Mouse (Mus musculus): ENCODE data around the gene Cyp2c23. TPM values are rescaled to one million over a fixed set of nuclear protein-coding genes. Genes with fewer than 3 reads are reported as not detected.

Gene Cyp2c23
- polyA plus RNA-seq, 1 experiment from 2014 or later = 0.66 TPM

DNA sequence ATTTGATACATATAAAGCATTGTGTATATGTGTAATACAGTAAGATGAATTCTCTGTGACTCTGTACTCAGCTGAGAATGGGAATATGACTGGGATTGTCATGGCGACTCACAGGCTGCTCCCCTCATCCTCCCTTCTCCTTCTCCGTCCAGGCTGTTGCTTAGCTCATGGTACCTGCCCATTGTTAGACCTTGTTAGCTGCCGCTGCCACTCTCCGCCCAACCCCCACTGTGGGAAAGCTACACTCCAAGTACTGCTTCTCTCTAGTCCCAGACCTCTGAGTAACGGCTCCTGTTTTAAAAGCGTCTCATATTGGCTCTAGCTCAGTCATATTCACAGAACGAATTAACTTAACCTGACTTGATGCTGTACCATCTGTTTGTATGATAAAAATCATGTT lies 9.3 kb downstream of the Cyp2c23 start:
- WGBS = 60% methylated on average over 7 of the region's 7 CpGs
- no peaks in the 10 kb centered on the region for H3K9me3 ChIP-seq (replicated peaks)

DNA sequence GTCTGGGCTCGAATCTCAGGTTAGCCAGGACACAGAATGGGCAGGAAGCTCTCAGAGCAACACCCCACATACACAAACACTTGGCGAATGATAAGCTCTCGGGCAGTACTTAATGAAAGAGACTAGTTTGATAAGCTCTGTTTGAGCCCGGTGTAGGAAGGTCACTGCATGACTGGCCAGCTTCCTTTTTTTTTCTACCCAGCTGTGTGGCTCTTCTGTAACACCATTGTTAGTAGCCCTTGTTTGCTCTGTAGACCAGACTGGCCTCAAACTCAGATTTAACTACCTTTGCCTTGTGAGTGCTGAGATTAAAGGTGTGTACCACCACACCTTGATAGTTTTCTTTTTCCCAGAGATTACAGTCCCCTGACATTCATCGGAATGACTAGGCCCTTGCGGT lies 15.1 kb downstream of the Cyp2c23 start:
- H3K36me3 ChIP-seq = no peaks in the 10 kb centered on the region
- H3K27ac ChIP-seq = no peak overlapping the region
- no peak overlapping the region for H3K9ac ChIP-seq
- H3K4me3 ChIP-seq (replicated peaks) = no peak overlapping the region
- H3K9me3 ChIP-seq (replicated peaks) = no peaks in the 10 kb centered on the region
- no peaks in the 10 kb centered on the region for H3K27me3 ChIP-seq
- ATAC-seq (replicated peaks; ENCODE audit: low FRiP score) = no peak
- H3K4me1 ChIP-seq = 0 out of 2 replicates have a peak, but pooled peaks cover 3% of the 10 kb centered on the region
- H3K4me2 ChIP-seq = no peak overlapping the region
- 73% methylated on average over 6 of the region's 6 CpGs for WGBS

More for the DNA sequence above, 9.3 kb downstream of the Cyp2c23 start:
- no peaks in the 10 kb centered on the region for H3K36me3 ChIP-seq
- H3K4me1 ChIP-seq = 0 out of 2 replicates have a peak, but pooled peaks cover 3% of the 10 kb centered on the region
- ATAC-seq (replicated peaks; ENCODE audit: low FRiP score) = no peak
- no peak overlapping the region for H3K9ac ChIP-seq
- H3K4me3 ChIP-seq (replicated peaks) = no peak overlapping the region
- no peaks in the 10 kb centered on the region for H3K27me3 ChIP-seq
- H3K27ac ChIP-seq = no peak overlapping the region
- no peak overlapping the region for H3K4me2 ChIP-seq

DNA sequence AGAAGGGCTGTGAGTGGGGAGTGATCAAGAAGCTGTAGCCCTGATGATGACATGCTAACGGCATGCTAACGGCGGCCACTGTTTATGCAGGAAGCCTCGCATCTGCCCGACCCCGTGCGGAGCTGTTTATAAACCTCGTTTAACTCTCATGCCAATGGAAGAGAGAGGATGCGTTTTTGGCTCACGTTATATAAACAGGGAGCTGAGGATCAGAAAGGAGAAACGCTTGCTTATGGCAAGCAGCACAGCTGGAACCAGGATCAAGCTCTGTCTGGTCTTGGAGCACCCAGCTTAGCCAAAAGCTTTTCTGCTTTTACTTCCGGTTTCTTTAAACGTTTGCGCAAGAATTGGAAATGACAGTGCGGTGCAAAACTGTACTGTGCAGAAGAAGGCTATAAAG lies 20.2 kb downstream of the Cyp2c23 start:
- Histone ChIP-seq H3K9me3 (replicated peaks) (no peaks in the 10 kb centered on the region), H3K4me2 (no peak overlapping the region), H3K4me1 (no peaks in the 10 kb centered on the region), H3K27ac (no peak overlapping the region), H3K9ac (no peak overlapping the region), H3K27me3 (no peaks in the 10 kb centered on the region), H3K36me3 (no peaks in the 10 kb centered on the region), H3K4me3 (replicated peaks) (no peak overlapping the region)
- WGBS = 76% methylated on average over 15 of the region's 15 CpGs
- no peak for ATAC-seq (replicated peaks; ENCODE audit: low FRiP score)

DNA sequence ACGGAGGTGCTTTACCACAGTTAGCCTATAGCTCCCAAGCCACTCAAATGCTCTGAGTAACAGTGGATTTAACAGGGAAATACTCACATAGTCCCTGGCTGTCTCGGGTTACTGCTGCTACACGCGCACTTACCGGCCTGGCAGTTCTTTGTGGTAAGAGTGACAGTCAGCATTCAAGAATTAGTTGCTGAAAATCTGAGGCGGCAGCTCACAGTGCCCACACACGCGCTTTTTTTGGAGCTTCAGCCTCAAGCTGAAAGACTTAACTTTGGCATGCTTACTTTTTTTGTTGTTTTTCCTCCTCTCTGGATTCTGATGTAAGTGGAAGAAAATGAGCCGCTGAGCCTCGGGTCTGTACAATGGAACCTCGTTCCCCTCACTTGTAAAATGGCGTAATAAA lies 21.8 kb downstream of the Cyp2c23 start:
- no peak overlapping the region for H3K4me2 ChIP-seq
- H3K27ac ChIP-seq = no peak overlapping the region
- ATAC-seq (replicated peaks; ENCODE audit: low FRiP score) = no peak
- WGBS = 58% methylated on average over 12 of the region's 12 CpGs
- no peak overlapping the region for H3K4me3 ChIP-seq (replicated peaks)
- H3K4me1 ChIP-seq = no peaks in the 10 kb centered on the region
- no peak overlapping the region for H3K9ac ChIP-seq
- H3K36me3 ChIP-seq = no peaks in the 10 kb centered on the region
- no peaks in the 10 kb centered on the region for H3K27me3 ChIP-seq
- no peaks in the 10 kb centered on the region for H3K9me3 ChIP-seq (replicated peaks)

DNA sequence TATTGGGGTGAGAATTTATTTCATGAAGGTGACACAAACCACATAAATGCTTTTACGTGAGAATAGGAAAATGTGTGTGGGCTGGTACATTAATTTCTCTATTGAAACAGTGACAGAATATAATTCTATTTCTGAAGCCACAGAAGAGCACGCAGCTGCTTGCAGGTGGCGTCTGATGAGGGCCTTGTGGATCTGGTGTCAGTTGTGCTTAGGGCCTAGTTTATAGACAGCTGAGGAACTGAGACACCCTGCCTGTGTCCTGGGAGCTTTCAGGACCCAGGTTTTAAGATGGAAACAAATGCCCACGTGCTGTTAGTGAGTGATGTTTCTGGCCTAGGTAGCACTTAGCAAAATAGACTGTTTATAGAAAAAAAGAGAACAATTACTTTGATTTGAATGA lies 24.0 kb downstream of the Cyp2c23 start:
- no peak for ATAC-seq (replicated peaks; ENCODE audit: low FRiP score)
- H3K4me1 ChIP-seq = no peaks in the 10 kb centered on the region
- no peak overlapping the region for H3K27ac ChIP-seq
- no peak overlapping the region for H3K9ac ChIP-seq
- H3K9me3 ChIP-seq (replicated peaks) = no peaks in the 10 kb centered on the region
- H3K4me2 ChIP-seq = no peak overlapping the region
- 65% methylated on average over 4 of the region's 4 CpGs for WGBS
- no peak overlapping the region for H3K4me3 ChIP-seq (replicated peaks)
- H3K36me3 ChIP-seq = no peaks in the 10 kb centered on the region
- no peaks in the 10 kb centered on the region for H3K27me3 ChIP-seq

DNA sequence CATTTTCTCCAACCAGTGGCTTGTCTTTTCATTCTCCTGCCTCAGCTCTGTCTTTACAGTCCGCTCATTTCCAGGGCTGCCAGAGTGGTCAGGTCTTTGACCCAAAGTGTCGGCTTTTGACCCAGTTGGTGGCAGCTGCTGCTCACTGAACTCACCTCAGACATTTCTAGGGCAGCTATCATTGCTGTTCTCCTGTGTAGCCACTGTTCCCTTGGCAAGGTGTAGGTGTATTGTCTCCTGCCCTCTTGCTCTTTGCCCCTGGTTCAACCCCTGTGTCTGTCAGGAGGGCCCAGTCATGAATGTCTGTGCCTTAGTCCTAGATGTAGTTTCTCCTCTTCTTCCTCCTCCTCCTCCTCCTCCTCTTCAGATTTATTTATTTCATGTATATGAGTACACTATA lies 24.7 kb downstream of the Cyp2c23 start:
- Histone ChIP-seq H3K27me3 (no peaks in the 10 kb centered on the region), H3K27ac (no peak overlapping the region), H3K9me3 (replicated peaks) (no peaks in the 10 kb centered on the region), H3K4me2 (no peak overlapping the region), H3K4me3 (replicated peaks) (no peak overlapping the region), H3K9ac (no peak overlapping the region), H3K4me1 (no peaks in the 10 kb centered on the region), H3K36me3 (no peaks in the 10 kb centered on the region)
- ATAC-seq (replicated peaks; ENCODE audit: low FRiP score) = no peak
- 98% methylated on average over 2 of the region's 2 CpGs for WGBS

DNA sequence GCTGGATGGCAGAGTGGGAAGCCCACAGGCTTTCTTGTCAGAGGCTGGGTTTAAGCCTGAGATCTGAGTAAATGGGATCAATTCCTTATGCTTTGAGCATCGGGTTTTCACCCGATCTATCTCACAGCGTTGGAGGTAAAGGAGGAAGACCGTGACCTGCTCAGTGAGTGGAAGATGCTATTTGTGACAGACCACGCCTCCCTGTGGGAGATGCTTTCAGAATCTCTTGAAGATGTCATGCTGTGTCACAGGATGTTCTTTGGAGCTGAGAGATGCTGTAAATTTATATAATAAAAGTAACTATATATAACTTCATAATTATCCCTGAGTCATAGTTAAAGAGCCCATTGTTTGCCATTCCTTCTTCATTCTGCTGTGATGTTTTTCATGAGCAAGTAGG lies 28.3 kb downstream of the Cyp2c23 start:
- no peaks in the 10 kb centered on the region for H3K36me3 ChIP-seq
- no peak for ATAC-seq (replicated peaks; ENCODE audit: low FRiP score)
- WGBS = 78% methylated on average over 5 of the region's 5 CpGs
- H3K9me3 ChIP-seq (replicated peaks) = no peaks in the 10 kb centered on the region
- no peak overlapping the region for H3K4me2 ChIP-seq
- no peaks in the 10 kb centered on the region for H3K27me3 ChIP-seq
- no peaks in the 10 kb centered on the region for H3K4me1 ChIP-seq
- H3K27ac ChIP-seq = no peak overlapping the region
- no peak overlapping the region for H3K4me3 ChIP-seq (replicated peaks)
- no peak overlapping the region for H3K9ac ChIP-seq

DNA sequence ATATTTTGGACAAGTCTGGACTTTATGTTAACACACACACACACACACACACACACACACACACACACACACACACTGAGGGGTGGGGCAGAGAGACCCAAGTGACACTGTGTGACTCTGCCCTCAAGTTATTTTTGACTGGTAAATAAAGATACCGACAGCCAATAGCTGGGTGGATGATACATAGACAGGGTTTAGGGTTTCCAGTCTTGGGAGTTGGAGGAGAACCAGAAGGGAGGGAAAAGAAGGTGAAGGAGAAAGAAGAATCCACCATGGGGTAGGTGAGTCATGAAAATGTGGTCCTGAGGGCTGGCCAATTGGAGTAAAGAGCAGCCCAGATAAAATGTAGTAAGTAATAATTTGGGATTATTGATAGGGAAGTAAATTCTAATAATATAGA lies 28.9 kb downstream of the Cyp2c23 start:
- no peaks in the 10 kb centered on the region for H3K9me3 ChIP-seq (replicated peaks)
- H3K4me2 ChIP-seq = no peak overlapping the region
- no peak overlapping the region for H3K27ac ChIP-seq
- no peak for ATAC-seq (replicated peaks; ENCODE audit: low FRiP score)
- no peaks in the 10 kb centered on the region for H3K4me1 ChIP-seq
- WGBS = 77% methylated on average over 1 of the region's 1 CpGs
- H3K36me3 ChIP-seq = no peaks in the 10 kb centered on the region
- H3K27me3 ChIP-seq = no peaks in the 10 kb centered on the region
- no peak overlapping the region for H3K9ac ChIP-seq
- no peak overlapping the region for H3K4me3 ChIP-seq (replicated peaks)

DNA sequence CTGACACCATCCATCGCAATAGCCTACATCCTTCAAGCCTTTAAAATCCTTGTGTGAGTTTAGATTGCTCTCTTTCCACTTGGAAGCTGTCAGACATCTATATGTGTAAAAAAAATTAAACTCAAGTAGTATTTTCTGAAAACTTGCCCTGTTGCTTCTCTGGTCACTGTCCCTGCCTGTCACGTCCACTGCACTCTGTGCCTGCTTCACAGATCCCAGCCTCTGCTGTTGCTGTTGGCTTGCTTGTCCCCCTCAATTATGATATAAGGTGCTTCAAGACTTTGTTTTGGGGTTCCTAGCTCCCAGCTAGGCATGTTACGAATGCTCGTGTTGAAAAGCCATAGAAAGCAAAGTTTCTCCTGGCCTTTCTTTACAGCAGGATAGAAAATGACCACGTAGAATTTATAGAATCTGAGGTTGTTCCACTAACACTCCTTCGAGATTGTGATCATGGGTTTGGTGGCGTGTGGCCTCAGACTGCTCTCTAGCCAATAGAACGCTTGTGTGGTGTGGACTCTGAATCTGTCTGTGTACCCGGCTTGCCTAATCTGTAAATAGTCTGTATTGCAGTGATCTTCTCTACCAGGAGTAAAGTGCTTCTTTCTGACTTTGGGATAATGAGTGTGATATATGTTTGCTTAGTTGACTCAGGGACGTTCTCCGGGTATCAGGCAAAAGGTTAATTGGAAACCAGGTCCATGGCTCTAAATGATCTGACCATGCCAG lies 30.0 kb downstream of the Cyp2c23 start:
- no peak overlapping the region for H3K4me3 ChIP-seq (replicated peaks)
- no peaks in the 10 kb centered on the region for H3K27me3 ChIP-seq
- no peaks in the 10 kb centered on the region for H3K4me1 ChIP-seq
- no peak overlapping the region for H3K27ac ChIP-seq
- no peak overlapping the region for H3K9ac ChIP-seq
- H3K9me3 ChIP-seq (replicated peaks) = no peaks in the 10 kb centered on the region
- H3K36me3 ChIP-seq = no peaks in the 10 kb centered on the region
- H3K4me2 ChIP-seq = no peak overlapping the region
- no peak for ATAC-seq (replicated peaks; ENCODE audit: low FRiP score)
- WGBS = 79% methylated on average over 11 of the region's 11 CpGs

DNA sequence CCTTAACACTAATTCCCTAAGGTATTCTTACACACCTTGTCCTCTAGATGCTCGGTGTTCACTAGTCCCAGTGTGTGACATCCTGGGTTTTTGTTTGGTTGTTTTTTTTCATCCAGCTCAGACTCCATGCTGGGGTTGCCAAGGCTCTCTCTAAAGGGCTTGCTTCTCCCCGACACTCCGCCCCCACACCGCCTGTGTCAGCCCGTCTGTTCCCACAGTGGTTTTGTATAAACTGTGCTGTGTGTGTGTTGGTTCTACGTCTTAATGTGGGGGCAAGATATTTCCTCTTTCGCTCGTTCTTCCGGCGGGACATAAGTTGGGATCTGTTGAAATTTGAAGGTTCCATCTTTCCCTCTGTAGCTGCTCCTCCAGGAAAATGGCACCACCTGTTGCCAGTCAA lies 30.9 kb downstream of the Cyp2c23 start:
- no peaks in the 10 kb centered on the region for H3K4me1 ChIP-seq
- no peak overlapping the region for H3K27ac ChIP-seq
- no peaks in the 10 kb centered on the region for H3K9me3 ChIP-seq (replicated peaks)
- H3K9ac ChIP-seq = no peak overlapping the region
- no peaks in the 10 kb centered on the region for H3K27me3 ChIP-seq
- H3K4me2 ChIP-seq = no peak overlapping the region
- WGBS = 86% methylated on average over 10 of the region's 10 CpGs
- ATAC-seq (replicated peaks; ENCODE audit: low FRiP score) = no peak
- H3K36me3 ChIP-seq = no peaks in the 10 kb centered on the region
- H3K4me3 ChIP-seq (replicated peaks) = no peak overlapping the region

DNA sequence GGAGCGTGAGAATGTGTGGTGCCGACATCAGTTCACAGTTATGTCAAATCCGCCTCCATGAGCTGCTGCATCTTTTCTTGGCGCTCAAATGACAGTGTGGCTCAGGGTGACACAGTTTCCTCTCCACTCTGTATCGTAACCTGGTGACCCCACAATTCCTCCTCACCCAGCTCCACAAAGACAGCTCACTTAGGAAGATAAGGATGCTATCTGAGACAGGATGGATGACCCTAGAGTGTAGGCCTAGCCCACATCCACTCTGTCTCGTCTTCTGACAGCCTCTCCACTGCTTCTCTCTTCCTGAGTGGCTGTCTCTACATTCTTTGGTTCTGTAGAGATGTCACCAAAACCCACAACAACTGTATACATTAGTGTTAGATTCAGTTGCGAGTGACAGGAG lies 33.6 kb downstream of the Cyp2c23 start:
- Histone ChIP-seq H3K27me3 (no peaks in the 10 kb centered on the region), H3K27ac (no peak overlapping the region), H3K36me3 (no peaks in the 10 kb centered on the region), H3K9me3 (replicated peaks) (no peaks in the 10 kb centered on the region), H3K9ac (no peak overlapping the region), H3K4me1 (no peaks in the 10 kb centered on the region), H3K4me2 (no peak overlapping the region), H3K4me3 (replicated peaks) (no peak overlapping the region)
- 76% methylated on average over 7 of the region's 7 CpGs for WGBS
- ATAC-seq (replicated peaks; ENCODE audit: low FRiP score) = no peak

DNA sequence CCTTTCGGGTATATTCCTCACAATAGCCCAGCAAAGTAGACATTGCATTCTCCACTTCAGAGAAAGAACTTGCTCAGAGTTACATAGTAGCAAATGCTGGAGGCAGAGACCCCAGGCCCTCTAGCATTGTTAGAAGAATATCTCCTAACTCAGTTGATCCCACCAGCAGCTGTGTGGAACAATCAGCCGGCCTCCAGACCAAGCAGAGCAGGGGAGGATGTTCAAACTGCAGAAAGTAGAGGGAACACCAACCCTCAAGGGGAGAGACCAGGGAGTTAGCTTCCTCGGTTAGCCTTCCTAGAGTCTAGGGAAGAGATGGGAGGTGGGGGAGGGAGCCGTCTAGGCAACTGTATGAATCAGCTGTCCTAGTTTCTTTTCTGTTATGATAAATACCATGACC lies 36.5 kb downstream of the Cyp2c23 start:
- H3K4me2 ChIP-seq = no peak overlapping the region
- H3K36me3 ChIP-seq = no peaks in the 10 kb centered on the region
- no peak overlapping the region for H3K9ac ChIP-seq
- 71% methylated on average over 4 of the region's 4 CpGs for WGBS
- H3K27me3 ChIP-seq = no peaks in the 10 kb centered on the region
- no peak for ATAC-seq (replicated peaks; ENCODE audit: low FRiP score)
- no peaks in the 10 kb centered on the region for H3K9me3 ChIP-seq (replicated peaks)
- no peak overlapping the region for H3K4me3 ChIP-seq (replicated peaks)
- no peaks in the 10 kb centered on the region for H3K4me1 ChIP-seq
- H3K27ac ChIP-seq = no peak overlapping the region

DNA sequence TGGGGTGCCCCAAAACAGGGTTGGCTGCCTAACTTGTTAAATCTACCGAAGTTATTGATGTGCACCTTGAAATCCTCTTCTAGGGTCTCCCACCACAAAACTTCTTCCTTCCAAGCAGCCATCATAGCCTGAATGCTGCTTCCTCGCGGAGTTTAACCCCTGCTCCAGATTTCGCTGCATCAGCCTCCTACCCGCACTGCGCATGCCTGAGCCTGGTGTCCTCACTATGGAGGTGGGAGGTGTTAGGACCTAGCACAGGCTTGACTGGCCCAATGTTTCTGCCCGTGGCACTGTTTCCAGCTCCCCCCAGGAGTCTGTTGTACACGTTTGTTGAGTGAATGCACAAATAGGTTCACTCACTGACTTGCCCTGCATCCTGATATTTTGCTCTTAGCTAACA lies 38.6 kb downstream of the Cyp2c23 start:
- Histone ChIP-seq H3K27me3 (peaks cover 10% of the 10 kb centered on the region), H3K9me3 (replicated peaks) (no peaks in the 10 kb centered on the region)
- ATAC-seq (replicated peaks; ENCODE audit: low FRiP score) = no peak

More for the DNA sequence above, 38.6 kb downstream of the Cyp2c23 start:
- WGBS = 81% methylated on average over 8 of the region's 8 CpGs
- no peak overlapping the region for H3K9ac ChIP-seq
- no peaks in the 10 kb centered on the region for H3K36me3 ChIP-seq
- H3K4me2 ChIP-seq = no peak overlapping the region
- H3K27ac ChIP-seq = no peak overlapping the region
- no peak overlapping the region for H3K4me3 ChIP-seq (replicated peaks)
- peaks cover 13% of the 10 kb centered on the region; the same call in 1 of the 2 replicates for H3K4me1 ChIP-seq
